Mouse (Mus musculus) natural killer cell, adult 2 months (primary cell): Measurements from ENCODE around the gene Lrrc75a.
A peak's percentile ranks its signal among the peaks of the same experiment; 100 is the strongest.

ENCODE experiments used
- DNase-seq, 2 experiments: peaks; one replicate each; pipeline ENCODE4 v3.0.0; 2022; ENCODE audit warnings: low spot score in 2 of 2

The Lrrc75a gene

DNA sequence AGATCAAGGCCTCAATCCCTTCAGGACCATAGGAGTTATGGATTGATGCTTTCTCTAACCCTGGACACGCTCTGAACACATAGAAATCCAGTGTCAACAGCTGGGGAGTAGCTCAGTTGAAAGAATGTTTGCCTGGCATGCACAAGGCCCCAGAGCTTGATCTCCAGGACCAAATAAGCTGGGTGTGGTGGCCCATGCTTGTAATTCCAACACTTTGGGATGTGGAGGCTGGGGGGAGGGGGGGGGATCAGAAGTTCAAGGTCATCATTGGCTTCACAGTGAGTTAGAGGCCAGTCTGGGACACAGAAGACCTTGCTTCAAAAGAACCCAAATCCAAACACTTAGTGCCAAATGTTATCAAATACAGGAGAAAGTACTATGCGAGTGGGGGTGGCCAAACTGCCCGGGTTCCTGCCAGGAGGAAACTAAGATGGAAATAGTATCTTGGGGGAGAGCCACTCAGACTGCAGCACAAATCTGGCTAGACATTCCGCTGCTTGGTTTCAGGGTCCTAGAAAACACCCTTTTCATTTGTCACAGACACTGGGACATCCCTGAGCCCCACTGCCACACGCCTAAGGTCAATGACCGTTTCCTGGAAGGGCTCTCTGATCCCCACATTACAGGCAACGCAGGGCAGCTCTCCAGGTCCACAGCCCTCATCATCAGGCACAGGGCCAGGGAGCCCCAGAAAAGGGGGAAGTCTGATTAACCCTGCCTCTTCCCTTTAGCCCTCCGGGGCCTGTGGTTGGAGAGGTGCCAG is 2.4 kb downstream of the Lrrc75a start:
- DNase-seq: no peak

DNA sequence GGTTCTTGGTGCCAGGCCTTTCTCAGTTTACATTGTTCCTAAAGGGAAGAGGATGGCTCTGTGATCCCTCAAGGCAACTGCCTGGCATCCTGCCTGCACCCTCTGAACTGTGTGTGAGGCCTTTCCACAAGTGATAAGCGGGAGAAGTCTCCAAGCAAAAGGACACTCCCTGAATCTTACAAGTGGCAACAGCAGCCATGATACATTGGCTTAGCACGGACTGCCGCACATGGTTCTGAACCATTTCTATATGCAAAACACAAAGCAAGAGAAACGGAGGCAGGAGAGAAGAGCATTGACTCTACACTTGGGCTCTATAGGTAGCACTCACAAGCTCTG is 3.0 kb downstream of the Lrrc75a start:
- no peak for DNase-seq

DNA sequence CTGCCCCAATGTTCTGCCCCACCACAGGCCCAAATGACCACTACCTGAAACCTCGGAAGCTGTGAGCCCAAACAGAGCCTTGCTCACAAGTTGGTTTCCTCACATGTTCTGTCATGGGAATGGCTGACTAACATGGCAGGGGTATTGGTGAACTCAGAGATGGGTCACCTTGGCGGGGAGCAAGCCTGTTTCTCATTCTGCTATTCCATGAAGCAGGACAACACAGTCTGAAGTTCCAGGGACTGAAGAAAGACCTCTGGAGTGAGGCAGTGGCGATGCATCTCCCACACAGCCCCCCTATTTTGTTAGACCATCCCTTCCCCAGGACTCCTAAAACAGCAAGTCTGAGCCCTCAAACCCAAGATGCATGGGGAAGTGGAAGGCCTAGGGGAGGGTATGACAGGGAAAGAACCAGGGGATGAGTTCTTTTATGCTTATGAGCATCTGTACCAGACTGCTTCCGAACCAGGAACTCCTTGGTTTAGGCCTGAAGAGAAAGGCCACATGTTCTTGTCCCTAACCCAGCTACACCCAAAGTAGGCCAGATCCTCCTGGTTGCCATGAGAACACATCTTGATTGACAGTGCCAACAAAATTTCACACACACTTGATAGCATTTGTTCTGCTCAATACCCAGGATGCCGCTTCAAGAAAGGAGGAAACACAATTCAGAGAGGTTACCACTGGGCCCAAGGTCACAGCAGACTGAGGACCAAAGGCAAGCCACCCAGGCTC is 3.6 kb downstream of the Lrrc75a start:
- DNase-seq: no peak

DNA sequence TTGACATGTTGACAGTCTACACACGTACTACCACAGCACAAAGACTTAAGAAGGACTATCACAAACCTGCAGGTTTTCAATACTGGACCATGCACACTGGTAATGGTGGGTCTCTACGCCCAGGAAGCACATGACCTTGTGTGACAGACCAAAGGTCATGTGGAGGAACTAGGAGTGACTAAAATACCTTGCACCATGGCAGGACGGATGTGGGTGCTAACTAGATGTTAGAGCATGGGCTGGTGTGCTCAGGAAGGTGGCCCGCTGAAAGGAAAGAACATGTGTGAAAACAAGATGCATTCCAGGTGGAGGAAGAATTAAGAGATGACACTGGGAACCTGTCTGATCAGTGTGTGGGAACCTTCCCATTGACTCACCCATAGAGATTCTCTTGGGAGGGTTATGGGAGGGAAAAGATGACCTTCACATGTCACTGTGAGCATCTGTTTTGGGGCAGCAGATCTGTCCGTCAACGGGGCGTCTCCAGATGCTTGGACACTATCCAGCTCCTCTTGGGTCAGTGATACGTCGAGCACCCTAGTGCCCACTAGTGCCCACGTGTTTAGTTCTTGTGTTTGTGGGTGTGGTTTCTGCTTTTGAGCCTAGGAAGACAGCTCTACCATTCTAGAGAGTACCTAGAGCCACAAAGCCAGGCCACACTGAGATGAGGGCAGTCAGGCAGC is 4.5 kb downstream of the Lrrc75a start:
- DNase-seq: peak; percentile 37 to 56

- peak in 1 of 2 experiments; percentile 5 for DNase-seq
Measured at GRCm38 (mm10) chr11:62643011-62643631, 5.2 kb downstream of the Lrrc75a start.

DNA sequence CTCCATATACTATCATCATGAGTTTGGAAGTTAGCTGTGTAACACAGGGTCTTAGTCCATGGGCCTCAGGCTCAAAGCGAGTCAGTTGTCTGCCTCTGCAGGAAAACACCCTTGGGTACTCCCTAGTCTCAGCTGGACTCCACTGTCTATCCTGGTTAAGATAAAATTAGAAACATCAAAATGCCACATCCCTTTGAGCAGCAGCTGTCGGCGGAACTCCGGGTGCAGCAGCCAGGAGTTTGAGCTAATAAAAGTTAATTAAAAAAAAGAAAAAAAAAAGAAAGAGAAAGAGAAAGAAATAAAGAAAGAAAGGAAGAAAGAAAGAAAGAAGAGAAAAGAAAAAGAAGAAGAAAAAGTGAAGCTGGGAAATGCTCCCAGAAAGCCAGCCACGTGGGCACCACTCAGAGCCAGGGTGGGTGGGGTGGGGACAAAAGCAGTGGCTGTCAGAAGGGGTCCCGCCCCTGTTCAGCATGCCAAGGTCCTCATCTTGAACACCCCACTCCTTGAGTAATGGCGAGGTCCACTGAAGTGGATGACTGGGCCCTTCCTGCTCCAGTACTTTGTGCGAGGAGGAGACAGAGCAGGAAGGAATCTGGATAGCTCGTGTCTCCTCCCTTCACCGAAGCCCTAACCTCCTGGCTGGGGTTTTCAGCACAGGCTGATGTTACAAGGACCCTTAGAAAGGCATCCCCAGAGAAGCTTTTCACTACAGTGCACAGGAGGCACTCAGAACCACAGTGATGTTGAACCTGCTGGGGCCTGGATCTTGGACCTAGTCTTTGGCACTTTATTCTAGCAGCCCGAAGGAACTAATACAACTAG is 6.1 kb downstream of the Lrrc75a start:
- no peak for DNase-seq

- no peak for DNase-seq
Measured at GRCm38 (mm10) chr11:62640378-62640777, 7.9 kb downstream of the Lrrc75a start.

GRCm38 (mm10) chr11:62638402-62638801 is 9.9 kb downstream of the Lrrc75a start:
- DNase-seq: no peak

GRCm38 (mm10) chr11:62637806-62638205 is 10.5 kb downstream of the Lrrc75a start:
- DNase-seq: no peak

DNA sequence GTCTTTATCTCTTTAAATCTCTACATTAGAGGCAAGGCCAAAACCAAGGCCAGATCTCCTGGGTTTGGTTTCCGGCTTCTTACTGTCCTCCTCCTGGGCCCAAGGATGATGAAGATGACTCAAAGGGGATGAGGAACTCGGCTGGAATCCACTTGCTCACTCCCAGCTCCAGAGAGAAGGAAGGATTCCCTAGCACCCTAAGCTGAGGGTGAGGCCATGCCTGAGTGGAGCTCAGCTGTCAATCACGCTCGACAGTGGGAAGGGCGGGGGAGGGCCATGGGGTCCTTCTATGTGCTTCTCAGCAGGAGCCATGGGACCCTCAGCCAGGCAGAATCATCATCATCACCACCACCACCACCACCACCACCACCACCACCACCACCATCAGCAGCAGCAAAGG is 10.9 kb downstream of the Lrrc75a start:
- DNase-seq: no peak

GRCm38 (mm10) chr11:62636840-62637221 is 11.5 kb downstream of the Lrrc75a start:
- no peak for DNase-seq

DNA sequence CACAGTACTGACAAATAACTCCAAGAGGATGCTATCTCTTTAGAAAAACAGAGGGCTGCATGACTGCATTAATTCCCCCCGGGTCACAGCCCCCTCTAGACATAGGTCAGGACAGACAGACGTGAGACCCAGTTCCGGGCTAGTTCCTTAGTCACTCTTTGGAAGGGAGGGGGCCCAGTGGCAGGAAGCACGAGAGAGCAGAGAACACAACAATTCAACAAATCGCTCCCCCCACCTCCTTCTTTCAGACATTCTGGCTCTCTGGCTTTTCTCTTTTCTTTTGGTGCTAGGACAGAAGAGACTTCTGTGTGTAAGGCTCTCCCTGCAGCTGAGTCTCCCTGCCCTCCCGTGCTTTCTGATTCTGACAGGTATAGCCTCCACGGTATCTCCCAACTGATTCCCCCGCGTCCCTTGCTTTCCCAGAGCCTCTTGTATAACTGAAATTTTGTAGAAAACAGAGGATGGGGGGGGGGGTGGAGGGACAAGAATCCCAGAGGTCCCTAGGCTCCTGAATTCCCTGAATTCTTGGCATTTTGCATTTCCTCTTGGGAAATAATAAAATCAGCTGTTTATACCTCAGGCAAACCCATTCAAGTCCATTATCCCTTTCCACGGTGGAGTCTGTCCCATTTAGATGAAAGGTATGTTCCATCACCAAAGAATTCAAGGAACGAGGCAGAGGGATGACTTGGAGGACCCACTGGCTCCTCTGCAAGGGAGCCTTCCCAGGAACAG is 12.1 kb downstream of the Lrrc75a start:
- DNase-seq: no peak

GRCm38 (mm10) chr11:62635406-62635805 is 12.9 kb downstream of the Lrrc75a start:
- DNase-seq: no peak

DNA sequence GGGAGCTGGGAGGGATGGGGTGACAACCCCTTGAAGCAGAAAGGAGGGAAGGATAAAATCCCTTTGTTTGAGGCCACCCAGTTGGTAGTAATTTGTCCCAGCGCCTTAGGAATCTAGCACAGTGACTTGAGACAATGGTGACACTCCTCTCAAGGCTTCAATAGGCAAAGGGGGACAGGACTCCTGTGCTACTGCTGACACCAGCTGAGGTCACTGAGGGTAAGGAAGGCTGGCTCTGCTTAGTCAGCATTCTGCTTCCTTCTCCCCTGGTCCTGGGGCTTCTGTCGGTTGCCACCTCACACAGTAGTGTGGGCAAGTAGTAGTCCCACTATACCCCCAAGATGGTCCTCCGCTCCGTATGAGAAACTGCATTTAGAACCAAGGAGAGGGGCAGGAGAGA is 17.2 kb downstream of the Lrrc75a start:
- DNase-seq: no peak

DNA sequence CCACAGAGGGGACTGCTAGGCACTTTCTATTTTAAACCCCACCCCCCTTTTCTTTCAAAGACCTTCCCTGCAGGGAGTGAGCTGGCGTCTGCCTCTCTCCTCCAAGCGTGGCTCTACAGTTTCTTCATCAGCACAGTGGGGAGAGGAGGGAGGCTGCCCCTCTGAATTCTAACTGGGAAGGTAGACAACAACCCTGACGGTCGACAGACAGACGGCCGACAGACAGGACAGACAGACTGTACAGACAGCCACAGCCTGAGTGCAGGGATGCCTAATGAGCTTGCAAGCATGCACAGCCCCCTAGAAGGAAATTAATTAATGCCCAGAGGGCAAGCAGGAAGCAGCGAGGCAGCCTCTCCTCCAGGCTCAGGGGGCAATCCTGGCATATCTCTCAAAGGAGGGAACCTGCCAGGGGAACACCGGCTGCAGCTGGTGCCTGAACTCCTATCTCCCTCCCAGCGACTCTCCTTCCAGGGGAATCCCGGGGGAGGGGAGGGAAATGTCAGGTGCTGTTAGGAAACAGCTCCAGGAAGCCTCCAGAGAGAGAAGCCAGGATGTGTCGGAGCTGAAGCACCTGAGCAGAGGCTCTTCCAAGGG is 18.0 kb downstream of the Lrrc75a start:
- DNase-seq: no peak

GRCm38 (mm10) chr11:62629352-62630224 is 18.7 kb downstream of the Lrrc75a start:
- peak; percentile 24 to 39 for DNase-seq

GRCm38 (mm10) chr11:62624341-62625291 is 23.7 kb downstream of the Lrrc75a start:
- DNase-seq: no peak

GRCm38 (mm10) chr11:62622850-62623249 is 25.5 kb downstream of the Lrrc75a start:
- no peak for DNase-seq
